Mouse (Mus musculus): ENCODE measurements at regions not wholly inside any gene's neighbourhood (a gene's known extent, or its start where the extent isn't known, plus 50 kb on each side); places are given as distances from the start of the nearest gene placed in this dataset.

DNA sequence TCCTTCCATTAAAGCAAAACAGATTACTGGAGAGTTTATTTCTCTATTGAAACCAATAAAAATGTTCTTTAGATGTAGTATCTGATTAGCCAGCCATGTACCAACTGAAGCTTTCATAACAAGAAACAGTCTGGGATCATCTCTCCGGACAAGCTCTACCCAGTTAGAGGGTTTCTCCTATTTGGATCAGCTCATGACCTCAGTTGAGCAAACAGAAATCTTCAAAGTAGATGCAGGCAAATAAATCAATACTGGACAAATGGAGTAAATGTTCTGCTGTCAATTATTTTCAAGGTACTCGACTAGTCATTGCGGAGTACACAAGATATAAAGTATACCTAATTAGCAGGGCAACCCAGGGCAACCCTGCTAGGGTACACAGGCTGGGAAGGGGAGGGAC, 67.4 kb downstream of the Avpr1a start:
- Histone ChIP-seq H3K27ac (no peak overlapping the region), H3K79me2 (ENCODE audit: inconsistent target) (no peaks in the 10 kb centered on the region), H3K4me3 (ENCODE audit: inconsistent target) (no peak overlapping the region), H3K36me3 (ENCODE audit: inconsistent target) (no peaks in the 10 kb centered on the region)
- WGBS (ENCODE audit: missing documents) = 93% methylated on average over 3 of the region's 3 CpGs

DNA sequence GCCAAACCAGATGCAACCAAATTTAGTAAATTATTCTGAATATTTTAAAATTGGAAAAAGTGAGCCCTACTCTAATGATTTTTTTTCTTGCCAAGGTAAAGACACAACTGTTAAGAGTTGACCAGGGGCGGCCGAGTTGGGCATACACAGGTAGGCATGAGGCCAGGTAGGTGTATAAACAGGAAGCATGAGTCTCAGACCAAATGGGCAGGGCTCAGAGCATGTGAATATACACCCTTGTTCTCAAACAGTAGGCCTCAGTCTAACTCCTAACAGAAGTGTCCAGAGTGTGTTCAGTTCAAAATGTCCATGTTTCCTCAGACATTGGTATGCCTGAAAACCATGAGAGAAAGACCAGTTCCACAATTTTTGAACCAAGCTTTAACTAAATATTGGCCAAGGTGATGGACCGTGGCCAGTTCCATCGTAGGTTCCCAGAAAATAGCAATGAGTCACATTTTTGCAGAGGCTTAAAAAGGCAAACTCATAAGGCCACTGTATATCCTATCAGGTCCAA, 71.0 kb downstream of the Avpr1a start:
- H3K27ac ChIP-seq = no peak overlapping the region
- H3K36me3 ChIP-seq (ENCODE audit: inconsistent target) = no peaks in the 10 kb centered on the region
- WGBS (ENCODE audit: missing documents) = 99% methylated on average over 4 of the region's 4 CpGs
- H3K79me2 ChIP-seq (ENCODE audit: inconsistent target) = no peaks in the 10 kb centered on the region
- H3K4me3 ChIP-seq (ENCODE audit: inconsistent target) = no peak overlapping the region

DNA sequence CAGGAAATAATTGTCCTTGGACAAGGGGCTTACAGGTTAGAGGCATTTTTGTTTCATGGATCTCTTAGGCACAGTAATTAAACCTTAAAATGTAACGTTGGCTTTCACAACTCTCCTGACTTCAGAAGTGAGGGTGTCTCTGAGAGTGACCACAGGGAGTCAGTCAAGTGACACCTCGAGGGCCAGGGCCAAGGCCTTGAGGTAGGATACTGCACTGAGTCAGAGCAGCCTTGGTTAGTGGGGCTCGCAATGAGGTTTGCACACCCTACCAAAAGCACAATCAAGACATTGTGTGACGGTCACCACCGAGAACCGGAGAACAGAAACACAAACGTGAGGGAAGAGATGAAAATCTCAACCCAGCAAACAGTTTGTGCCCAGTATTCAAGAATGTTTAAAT, 71.7 kb downstream of the Avpr1a start:
- Histone ChIP-seq H3K27ac (no peak overlapping the region), H3K79me2 (ENCODE audit: inconsistent target) (no peaks in the 10 kb centered on the region), H3K4me3 (ENCODE audit: inconsistent target) (no peak overlapping the region), H3K36me3 (ENCODE audit: inconsistent target) (no peaks in the 10 kb centered on the region)
- 94% methylated on average over 7 of the region's 7 CpGs for WGBS (ENCODE audit: missing documents)

DNA sequence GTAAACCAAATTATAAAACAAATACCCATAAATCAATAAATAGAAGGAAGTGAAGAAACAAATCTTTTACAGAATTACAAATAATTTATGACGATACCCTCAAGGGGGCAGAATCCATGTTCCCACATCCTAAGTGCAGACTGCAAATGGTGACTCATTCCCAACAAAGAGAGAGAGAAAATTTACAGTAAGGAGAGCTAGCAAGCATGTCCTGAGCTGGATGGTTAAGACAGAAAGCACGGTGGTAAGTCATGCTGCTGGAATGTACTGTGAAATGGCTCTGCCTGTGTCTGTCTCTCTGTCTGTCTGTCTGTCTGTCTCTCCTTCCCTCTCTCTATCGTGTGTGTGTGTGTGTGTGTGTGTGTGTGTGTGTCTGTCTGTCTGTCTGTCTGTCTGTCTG, 74.3 kb downstream of the Avpr1a start:
- H3K4me3 ChIP-seq (ENCODE audit: inconsistent target) = no peak overlapping the region
- WGBS (ENCODE audit: missing documents) = 57% methylated on average over 2 of the region's 3 CpGs
- no peak overlapping the region for H3K27ac ChIP-seq
- no peaks in the 10 kb centered on the region for H3K36me3 ChIP-seq (ENCODE audit: inconsistent target)
- no peaks in the 10 kb centered on the region for H3K79me2 ChIP-seq (ENCODE audit: inconsistent target)

GRCm38 (mm10) chr10:122525360-122525759, 77.1 kb downstream of the Avpr1a start:
- Histone ChIP-seq H3K36me3 (ENCODE audit: inconsistent target) (no peaks in the 10 kb centered on the region), H3K4me3 (ENCODE audit: inconsistent target) (no peak overlapping the region), H3K79me2 (ENCODE audit: inconsistent target) (no peaks in the 10 kb centered on the region), H3K27ac (no peak overlapping the region)
- 55% methylated on average over 7 of the region's 7 CpGs for whole genome bisulfite sequencing (ENCODE audit: missing documents)

GRCm38 (mm10) chr10:122525807-122526206, 77.5 kb downstream of the Avpr1a start:
- no peaks in the 10 kb centered on the region for H3K36me3 ChIP-seq (ENCODE audit: inconsistent target)
- WGBS (ENCODE audit: missing documents) = 43% methylated on average over 6 of the region's 6 CpGs

GRCm38 (mm10) chr10:122528222-122528621, 79.9 kb downstream of the Avpr1a start:
- Histone ChIP-seq H3K4me3 (ENCODE audit: inconsistent target) (no peak overlapping the region), H3K36me3 (ENCODE audit: inconsistent target) (no peaks in the 10 kb centered on the region), H3K79me2 (ENCODE audit: inconsistent target) (no peaks in the 10 kb centered on the region), H3K27ac (no peak overlapping the region)
- 82% methylated on average over 10 of the region's 10 CpGs for WGBS (ENCODE audit: missing documents)

More at GRCm38 (mm10) chr10:122525807-122526206, 77.5 kb downstream of the Avpr1a start:
- no peaks in the 10 kb centered on the region for H3K79me2 ChIP-seq (ENCODE audit: inconsistent target)
- no peak overlapping the region for H3K4me3 ChIP-seq (ENCODE audit: inconsistent target)
- H3K27ac ChIP-seq = no peak overlapping the region

- Histone ChIP-seq H3K27ac (no peak overlapping the region), H3K4me3 (ENCODE audit: inconsistent target) (no peak overlapping the region), H3K79me2 (ENCODE audit: inconsistent target) (no peaks in the 10 kb centered on the region), H3K36me3 (ENCODE audit: inconsistent target) (no peaks in the 10 kb centered on the region)
- whole genome bisulfite sequencing (ENCODE audit: missing documents) = 31% methylated on average over 4 of the region's 4 CpGs
Observed at GRCm38 (mm10) chr10:122528973-122529703, 80.8 kb downstream of the Avpr1a start.

GRCm38 (mm10) chr10:122534714-122535113, 86.4 kb downstream of the Avpr1a start:
- peak overlapping the region; percentile 10; the same call in 1 of the 2 replicates for H3K27ac ChIP-seq
- 87% methylated on average over 4 of the region's 5 CpGs for WGBS (ENCODE audit: missing documents)
- H3K4me3 ChIP-seq (ENCODE audit: inconsistent target) = no peak overlapping the region
- H3K79me2 ChIP-seq (ENCODE audit: inconsistent target) = no peaks in the 10 kb centered on the region
- H3K36me3 ChIP-seq (ENCODE audit: inconsistent target) = no peaks in the 10 kb centered on the region

- Histone ChIP-seq H3K27ac (peak overlapping the region; percentile 10; the same call in 1 of the 2 replicates), H3K36me3 (ENCODE audit: inconsistent target) (no peaks in the 10 kb centered on the region), H3K4me3 (ENCODE audit: inconsistent target) (no peak overlapping the region), H3K79me2 (ENCODE audit: inconsistent target) (no peaks in the 10 kb centered on the region)
- 13% methylated on average over 5 of the region's 5 CpGs for WGBS (ENCODE audit: missing documents)
Observed at GRCm38 (mm10) chr10:122535137-122535536, 86.8 kb downstream of the Avpr1a start.

DNA sequence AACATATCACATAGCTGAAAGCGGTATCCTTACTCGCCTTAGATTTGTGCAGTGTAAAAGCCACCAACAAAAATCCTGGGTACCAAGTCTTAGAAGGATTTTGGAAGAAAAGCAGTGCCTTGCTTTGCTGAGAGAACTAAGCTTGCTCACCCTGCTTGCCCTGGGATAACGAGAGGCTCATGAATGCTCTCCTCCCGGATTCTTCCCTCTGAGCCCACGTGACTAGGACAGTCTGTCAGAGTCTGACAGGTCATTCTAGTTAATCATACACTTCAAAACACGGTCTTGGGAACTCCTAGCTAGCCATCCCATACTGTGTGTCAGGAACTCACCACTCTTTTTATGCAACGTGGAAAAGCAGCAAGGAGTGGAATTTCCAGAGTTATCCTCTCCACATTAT, 91.4 kb downstream of the Avpr1a start:
- 92% methylated on average over 6 of the region's 7 CpGs for WGBS (ENCODE audit: missing documents)
- H3K36me3 ChIP-seq (ENCODE audit: inconsistent target) = no peaks in the 10 kb centered on the region
- H3K79me2 ChIP-seq (ENCODE audit: inconsistent target) = no peaks in the 10 kb centered on the region
- H3K4me3 ChIP-seq (ENCODE audit: inconsistent target) = no peak overlapping the region
- H3K27ac ChIP-seq = no peak overlapping the region

DNA sequence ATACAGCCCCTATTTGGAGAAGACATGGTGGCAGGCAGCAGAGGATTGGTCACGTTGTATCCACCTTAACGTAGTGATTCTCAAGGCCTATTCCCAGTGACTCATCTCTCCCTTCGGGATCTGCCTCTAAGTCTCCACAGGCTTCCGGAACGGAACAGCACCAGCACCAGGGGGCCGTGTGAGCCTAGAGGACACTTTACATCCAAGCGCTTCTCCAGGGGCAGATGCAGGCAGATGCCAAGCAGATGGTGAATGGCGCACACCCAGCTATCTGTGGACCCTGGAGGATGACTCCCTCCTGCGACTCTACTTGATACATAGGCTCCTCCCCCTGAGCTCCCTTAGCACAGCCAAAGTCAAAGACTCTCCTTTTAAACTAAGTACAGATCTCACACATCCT, 94.3 kb downstream of the Avpr1a start:
- H3K27ac ChIP-seq = no peak overlapping the region
- no peaks in the 10 kb centered on the region for H3K79me2 ChIP-seq (ENCODE audit: inconsistent target)
- no peak overlapping the region for H3K4me3 ChIP-seq (ENCODE audit: inconsistent target)
- no peaks in the 10 kb centered on the region for H3K36me3 ChIP-seq (ENCODE audit: inconsistent target)
- WGBS (ENCODE audit: missing documents) = 94% methylated on average over 9 of the region's 9 CpGs

- 22% methylated on average over 15 of the region's 16 CpGs for WGBS (ENCODE audit: missing documents)
- Histone ChIP-seq H3K36me3 (ENCODE audit: inconsistent target) (no peaks in the 10 kb centered on the region), H3K27ac (no peak overlapping the region), H3K4me3 (ENCODE audit: inconsistent target) (peak overlapping the region; percentile 19), H3K79me2 (ENCODE audit: inconsistent target) (no peaks in the 10 kb centered on the region)
Observed at GRCm38 (mm10) chr10:122544096-122544720, 95.9 kb downstream of the Avpr1a start.

DNA sequence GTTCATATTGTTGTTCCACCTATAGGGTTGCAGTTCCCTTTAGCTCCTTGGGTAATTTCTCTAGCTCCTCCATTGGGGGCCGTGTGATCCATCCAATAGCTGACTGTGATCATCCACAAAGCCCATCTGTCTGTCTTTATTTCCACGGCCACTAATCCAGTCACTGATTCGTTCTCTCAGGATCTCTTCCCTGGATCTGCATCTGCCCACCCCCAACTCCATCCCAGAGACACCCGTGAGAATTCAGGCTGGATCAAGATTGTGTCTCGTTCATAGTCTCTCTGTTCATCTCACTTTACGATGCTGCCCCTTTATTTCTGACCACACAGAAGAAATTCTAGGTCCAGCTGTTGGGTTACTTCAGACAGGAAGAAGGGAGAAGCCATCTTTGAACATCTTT, 96.7 kb downstream of the Avpr1a start:
- Histone ChIP-seq H3K4me3 (ENCODE audit: inconsistent target) (no peak overlapping the region), H3K79me2 (ENCODE audit: inconsistent target) (no peaks in the 10 kb centered on the region), H3K27ac (no peak overlapping the region), H3K36me3 (ENCODE audit: inconsistent target) (no peaks in the 10 kb centered on the region)
- 90% methylated on average over 6 of the region's 6 CpGs for WGBS (ENCODE audit: missing documents)

- Histone ChIP-seq H3K27ac (no peak overlapping the region), H3K4me3 (ENCODE audit: inconsistent target) (no peak overlapping the region), H3K36me3 (ENCODE audit: inconsistent target) (no peaks in the 10 kb centered on the region), H3K79me2 (ENCODE audit: inconsistent target) (no peaks in the 10 kb centered on the region)
- 66% methylated on average over 5 of the region's 5 CpGs for WGBS (ENCODE audit: missing documents)
Observed at GRCm38 (mm10) chr10:122551586-122551985, 103.3 kb downstream of the Avpr1a start.

Data from macrophage (primary cell).